15 mouse cellular contexts compared by ENCODE assay signal in genomic region chr9:96135461-96135860, GRCm38 (mm10). TPM values are rescaled to one million over a fixed set of nuclear protein-coding genes. Genes with fewer than 3 reads are reported as not detected.
DNase-seq lines count a peak whose midpoint lies in the region; ATAC-seq and TF ChIP-seq lines count a peak whose summit lies in the region.
"Had no signal": no experiment of that assay in that cellular context is flagged by ENCODE, and none has a peak within 500 bp of the region (broad histone marks: within the 10 kb centered on the region; RNA-seq: fewer than 3 reads in every experiment).

No protein-coding gene starts in this region.

- H3ac ChIP-seq in myocyte (ENCODE audit: control insufficient read depth, insufficient read length), result no peak overlapping the region

- no peak for ATAC-seq in heart, embryonic 16.5 days (replicated peaks; ENCODE audit: extremely low read depth, insufficient read depth, low FRiP score)
- peak; percentile 12; the same call in 1 of the 2 replicates for ATAC-seq in lung, postnatal 0 days
- ATAC-seq: forebrain, postnatal 0 days; hindbrain, embryonic 16.5 days had no signal

- TF ChIP-seq EP300 in lung, postnatal 0 days (IDR thresholded peaks at IDR 0.05), result no peak

- H3K9ac ChIP-seq in heart, embryonic 16.5 days (ENCODE audit: low read length), result no peak overlapping the region
- H3K9ac ChIP-seq in lung, postnatal 0 days (replicated peaks; ENCODE audit: low read depth), result no peak overlapping the region
- H3K9ac ChIP-seq: forebrain, postnatal 0 days; lung, embryonic 15.5 days; neural tube, embryonic 12.5 days had no signal

- H3K4me3 ChIP-seq in heart, embryonic 16.5 days (ENCODE audit: low read length), result no peak overlapping the region
- H3K4me3 ChIP-seq in lung, postnatal 0 days (ENCODE audit: low read depth, low read length), result no peak overlapping the region
- H3K4me3 ChIP-seq in myocyte, result no peak overlapping the region
- H3K4me3 ChIP-seq: lung, embryonic 15.5 days; neural tube, embryonic 12.5 days had no signal

- TF ChIP-seq CTCF in lung, postnatal 0 days (IDR thresholded peaks at IDR 0.05), result no peak

- H3K4me1 ChIP-seq in heart, embryonic 16.5 days (ENCODE audit: control insufficient read depth, insufficient read depth, low read length), result peaks cover 2% of the 10 kb centered on the region; the same call in 1 of the 2 replicates
- no peaks in the 10 kb centered on the region for H3K4me1 ChIP-seq in lung, postnatal 0 days (ENCODE audit: insufficient read depth, low read depth, low read length)
- H3K4me1 ChIP-seq: lung, embryonic 15.5 days; neural tube, embryonic 12.5 days had no signal

- H3K4me2 ChIP-seq in heart, embryonic 16.5 days (ENCODE audit: low read depth, low read length), result no peak overlapping the region
- H3K4me2 ChIP-seq in lung, postnatal 0 days (replicated peaks; ENCODE audit: low read depth, low read length), result no peak overlapping the region
- peak overlapping the region; percentile 83 for H3K4me2 ChIP-seq in myocyte (ENCODE audit: low read depth)
- H3K4me2 ChIP-seq: liver, embryonic 11.5 days; lung, embryonic 15.5 days; neural tube, embryonic 12.5 days had no signal

- 71% methylated on average over 7 of the region's 7 CpGs for WGBS in heart, embryonic 16.5 days
- WGBS in lung, postnatal 0 days, result 62% methylated on average over 7 of the region's 7 CpGs

- no peaks in the 10 kb centered on the region for H3K36me3 ChIP-seq in heart, embryonic 16.5 days (ENCODE audit: control insufficient read depth, insufficient read depth)
- no peaks in the 10 kb centered on the region for H3K36me3 ChIP-seq in lung, postnatal 0 days (ENCODE audit: insufficient read depth, low read length)
- no peaks in the 10 kb centered on the region for H3K36me3 ChIP-seq in myocyte (ENCODE audit: control insufficient read depth, insufficient read depth)
- H3K36me3 ChIP-seq: lung, embryonic 15.5 days; neural tube, embryonic 12.5 days had no signal

- H3K27ac ChIP-seq in heart, embryonic 16.5 days (ENCODE audit: low read length), result peak overlapping the region; percentile 16; the same call in 1 of the 2 replicates
- no peak overlapping the region for H3K27ac ChIP-seq in lung, postnatal 0 days (ENCODE audit: low read length)
- H3K27ac ChIP-seq: lung, embryonic 15.5 days; neural tube, embryonic 12.5 days had no signal

- no peaks in the 10 kb centered on the region for H3K27me3 ChIP-seq in heart, embryonic 16.5 days (ENCODE audit: control insufficient read depth, insufficient read depth, low read length)
- H3K27me3 ChIP-seq in lung, postnatal 0 days (replicated peaks; ENCODE audit: insufficient read depth, low read length), result no peaks in the 10 kb centered on the region
- no peaks in the 10 kb centered on the region for H3K27me3 ChIP-seq in myocyte (ENCODE audit: control insufficient read depth, insufficient read depth, insufficient read length)
- H3K27me3 ChIP-seq: lung, embryonic 15.5 days; neural tube, embryonic 12.5 days had no signal

- no peak for DNase-seq in heart, adult 9 months (ENCODE audit: low spot score in 2 of 2)
- DNase-seq in lung, postnatal 0 days (ENCODE audit: low spot score), result no peak
- DNase-seq in lung, postnatal 4 days, result no peak
- no peak for DNase-seq in cerebellum, adult 9-10 months
- DNase-seq in cerebellum, postnatal 14 days, result no peak
- DNase-seq: cerebellum, adult 8-10 months; kidney, adult 8-10 months had no signal

- no peaks in the 10 kb centered on the region for H3K9me3 ChIP-seq in heart, embryonic 16.5 days (replicated peaks; ENCODE audit: control insufficient read depth, low read length)
- no peaks in the 10 kb centered on the region for H3K9me3 ChIP-seq in lung, postnatal 0 days (ENCODE audit: low read length)
- H3K9me3 ChIP-seq: G1E; lung, embryonic 15.5 days; neural tube, embryonic 12.5 days had no signal

- no peak for TF ChIP-seq POLR2A in myocyte (IDR thresholded peaks at IDR 0.05; ENCODE audit: insufficient read length, low read depth)

- no peaks in the 10 kb centered on the region for H3K79me2 ChIP-seq in myocyte (ENCODE audit: control insufficient read depth, insufficient read depth)

TF ChIP-seq in myocyte, 11 proteins besides CTCF, POLR2A, EP300 and RAD21:
- TF ChIP-seq MYOG (IDR thresholded peaks at IDR 0.05; ENCODE audit: control insufficient read depth in 1 of 3, insufficient read depth in 1 of 3, insufficient read length in 2 of 3, low read depth in 2 of 3), result no peak
- no peak for TF ChIP-seq MYOD1 (IDR thresholded peaks at IDR 0.05; ENCODE audit: control insufficient read depth in 1 of 3, insufficient read length in 2 of 3, low read depth in 2 of 3)
- no peak for TF ChIP-seq REST (IDR thresholded peaks at IDR 0.05; ENCODE audit: insufficient read depth, insufficient read length)
- no peak for TF ChIP-seq MAX (IDR thresholded peaks at IDR 0.05; ENCODE audit: low read depth)
- TF ChIP-seq USF1 (IDR thresholded peaks at IDR 0.05; ENCODE audit: low read depth), result no peak
- TF ChIP-seq CEBPB (IDR thresholded peaks at IDR 0.05; ENCODE audit: insufficient read depth, poor library complexity, severe bottlenecking), result no peak
- TF ChIP-seq TCF12 (IDR thresholded peaks at IDR 0.05; ENCODE audit: insufficient read depth, poor library complexity, severe bottlenecking), result no peak
- TF ChIP-seq TCF3 (IDR thresholded peaks at IDR 0.05; ENCODE audit: insufficient read length, low read depth), result no peak
- TF ChIP-seq POLR2AphosphoS2 (IDR thresholded peaks at IDR 0.05; ENCODE audit: insufficient read length, low read depth), result no peak
- no peak for TF ChIP-seq SRF (IDR thresholded peaks at IDR 0.05; ENCODE audit: control insufficient read depth, insufficient read length, low read depth)
- no peak for TF ChIP-seq E2F4 (IDR thresholded peaks at IDR 0.05; ENCODE audit: insufficient read depth)

RNA-seq across cellular contexts. Expression of gene Gk5, which starts 16.3 kb away (rescaled TPM):
- polyA plus RNA-seq in heart, embryonic 16.5 days (2015; fragmentation: Nextera tagmentation; extraction: Ambion mirVana), result 2.6 and 2.9 TPM in 2 replicates
- 2.5 and 2.7 TPM in 2 replicates for polyA plus RNA-seq in lung, postnatal 0 days (2015; fragmentation: Nextera tagmentation; extraction: Ambion mirVana)
- 0.82 TPM for polyA plus RNA-seq in myocyte (2012; fragmentation: generic; extraction: Trizol)
